Mouse (Mus musculus) regulatory T cell (primary cell): ENCODE results near the gene Doc2a.

ENCODE experiments used
- in situ Hi-C: fragments of 300-600 bp; cut with MboI, MseI; formaldehyde crosslinking; loops from one replicate; pipeline ENCODE4 v1.15.1; 2025; ENCODE audit warnings: high pct_unique_total_duplicates

The Doc2a gene

DNA sequence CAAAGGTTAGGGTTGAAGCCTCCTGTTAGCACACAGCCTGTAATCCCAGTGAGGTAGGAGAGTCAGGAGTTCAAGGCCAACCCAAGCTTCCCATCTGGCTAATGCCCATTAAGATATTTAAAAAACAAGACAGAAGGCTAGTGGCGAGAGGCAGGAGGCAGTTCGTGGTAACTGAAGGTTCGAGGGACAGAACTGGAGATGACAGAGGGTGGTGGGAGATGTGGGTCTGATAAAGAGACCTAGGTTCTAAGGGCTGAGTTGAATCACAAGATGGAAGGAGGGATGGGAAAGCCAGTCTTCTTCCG lies at the start of gene Doc2a:
Doc2a (plus strand) TSS at position 301 of the 305 bp plus-strand sequence.
- in situ Hi-C loops: no loop called here

DNA sequence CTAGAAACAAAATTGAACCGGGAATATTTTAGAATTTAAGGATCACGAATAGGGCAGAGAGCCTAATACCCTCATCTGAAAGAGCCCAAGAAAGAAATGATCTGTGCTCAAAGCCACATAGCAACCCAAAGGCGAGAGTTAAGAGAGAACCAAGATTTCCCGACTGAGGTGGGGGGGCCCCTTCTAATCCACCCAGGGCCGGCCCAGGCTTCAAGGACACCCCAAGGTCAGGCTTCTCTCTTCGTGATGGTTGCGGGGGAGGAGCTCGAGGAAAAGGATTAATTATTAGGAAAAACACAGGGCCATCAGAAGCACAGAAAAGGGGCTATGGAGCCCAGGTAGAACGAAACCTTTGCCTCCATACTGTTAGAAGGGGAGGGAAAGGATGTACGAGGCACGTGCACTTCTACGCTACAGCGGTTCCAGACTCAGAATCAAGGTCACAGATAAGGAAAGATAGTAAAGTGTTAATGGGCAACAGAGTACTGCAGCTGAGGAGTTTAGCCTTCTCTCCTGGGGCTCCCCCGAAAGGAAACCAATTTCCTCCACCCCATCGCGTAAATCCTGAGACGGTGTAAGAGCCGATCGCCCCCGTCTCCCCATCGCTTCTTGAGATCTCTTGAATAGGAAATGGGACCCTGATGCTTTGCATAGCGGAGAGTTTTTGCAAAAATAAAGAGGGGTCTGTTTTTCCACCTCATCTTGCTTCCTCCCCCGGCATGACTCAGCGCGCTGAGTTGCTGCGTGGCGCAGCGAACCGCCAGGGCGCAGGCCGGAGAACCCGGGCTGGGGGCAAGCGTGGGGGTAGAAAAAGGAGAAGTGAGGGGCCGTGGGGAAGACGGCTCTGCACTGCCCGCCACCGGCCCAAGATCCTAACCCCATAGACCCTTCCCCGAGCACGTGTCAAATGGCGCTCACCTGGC lies 48.8 kb upstream of the Doc2a start:
- in situ Hi-C loops: loop anchor here (10.0 kb wide), 1 partner anchor 964 kb away; no protein-coding TSS in a partner anchor

DNA sequence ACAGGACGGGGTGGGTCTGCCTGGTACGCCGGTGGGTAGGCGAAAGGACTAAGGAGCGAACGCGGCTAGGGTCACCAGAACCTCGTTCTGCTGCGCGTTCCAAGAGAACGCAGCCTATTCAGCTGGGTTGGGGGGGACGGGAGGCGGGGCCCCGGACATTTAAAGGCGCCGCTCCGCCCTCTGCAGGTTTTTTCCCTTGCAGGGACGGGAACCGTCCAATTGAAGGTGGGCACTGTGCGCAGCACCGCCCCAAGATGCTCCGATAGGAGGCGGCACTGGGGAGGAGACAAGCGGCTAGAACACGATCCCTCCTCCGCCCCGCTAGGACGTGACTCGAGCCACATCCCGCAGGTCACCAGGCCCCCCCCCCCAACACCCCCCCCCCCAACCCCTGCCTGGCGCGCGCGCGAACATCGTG lies 48.2 kb upstream of the Doc2a start:
- in situ Hi-C loops: loop anchor here (10.0 kb wide), 1 partner anchor 964 kb away; no protein-coding TSS in a partner anchor

DNA sequence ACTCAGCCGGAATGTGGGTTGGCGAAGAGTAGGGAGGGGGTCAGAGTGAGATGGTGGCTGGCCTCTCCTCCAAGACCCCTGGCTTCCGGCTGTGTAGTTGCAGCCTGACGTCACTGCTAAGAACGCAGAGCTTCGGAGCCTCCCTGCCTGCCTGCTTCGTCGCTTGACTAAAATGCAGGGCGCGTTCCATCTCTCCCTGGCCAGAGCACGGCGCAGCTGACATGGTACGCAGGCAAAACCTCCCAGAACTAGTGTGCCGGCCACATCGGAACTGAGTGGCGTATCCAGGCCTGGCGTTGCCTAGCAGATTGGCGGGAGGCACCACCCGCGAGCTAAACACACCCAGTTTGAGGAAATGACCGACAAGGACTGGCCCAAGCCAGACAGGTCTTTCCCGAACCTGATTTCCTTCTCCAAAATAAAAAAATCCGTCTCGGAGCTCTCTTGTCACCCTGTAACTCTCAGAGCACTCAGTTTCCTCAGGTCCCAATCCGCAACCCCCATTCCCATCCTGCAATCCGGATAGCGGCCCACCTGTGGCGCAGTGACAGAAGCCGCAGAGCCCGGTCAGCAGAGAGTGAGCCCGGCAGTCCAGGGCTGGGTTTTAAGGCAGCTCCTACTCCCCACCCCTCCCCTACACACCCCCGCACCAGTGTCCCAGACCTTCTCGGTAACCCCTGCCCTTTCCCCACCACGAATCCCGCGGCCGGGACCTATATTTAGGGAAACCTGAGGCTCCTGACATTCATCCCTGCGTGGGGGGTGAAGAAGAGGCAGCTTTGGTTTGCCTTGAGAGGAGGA lies 47.5 kb upstream of the Doc2a start:
- in situ Hi-C loops: loop anchor here (10.0 kb wide), 1 partner anchor 965 kb away; no protein-coding TSS in a partner anchor

DNA sequence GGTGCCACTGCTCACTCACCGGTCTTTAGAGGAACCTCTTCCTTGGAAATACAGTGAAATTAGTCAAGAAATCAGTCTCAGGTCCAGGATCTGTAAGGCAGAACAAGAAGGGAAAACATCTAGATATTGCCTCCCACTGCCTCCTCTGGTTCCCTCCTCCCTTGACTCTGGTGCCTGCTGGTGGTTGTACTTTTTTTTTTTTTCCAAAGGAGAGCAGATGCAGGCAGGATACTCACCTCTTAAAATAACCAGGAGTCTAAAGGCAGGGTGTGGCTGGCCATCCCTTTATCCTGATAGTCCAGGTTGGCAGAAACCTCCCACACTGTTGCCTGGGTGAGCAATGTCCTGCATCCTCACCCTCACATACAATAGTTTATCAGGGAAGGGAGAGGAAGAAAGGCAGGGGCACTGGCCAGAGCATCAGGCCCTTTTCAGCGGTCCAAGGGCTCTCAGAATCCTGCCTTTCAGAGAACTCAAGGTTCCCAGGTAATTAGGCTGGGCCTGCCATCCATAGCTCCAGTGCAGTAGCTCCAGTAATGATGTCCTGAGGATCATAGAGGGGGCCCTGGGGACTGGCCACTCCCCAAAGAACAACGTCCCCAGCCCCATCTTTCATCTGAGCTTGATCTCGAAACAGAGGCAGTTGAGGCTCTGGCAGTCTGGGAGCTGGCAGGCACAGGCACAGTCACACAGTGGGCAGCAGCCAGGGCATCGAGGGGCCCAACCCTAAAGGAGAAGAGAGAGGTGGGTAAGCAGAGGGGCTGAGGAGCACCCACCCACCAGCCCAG lies 46.8 kb upstream of the Doc2a start:
- in situ Hi-C loops: no loop called here

DNA sequence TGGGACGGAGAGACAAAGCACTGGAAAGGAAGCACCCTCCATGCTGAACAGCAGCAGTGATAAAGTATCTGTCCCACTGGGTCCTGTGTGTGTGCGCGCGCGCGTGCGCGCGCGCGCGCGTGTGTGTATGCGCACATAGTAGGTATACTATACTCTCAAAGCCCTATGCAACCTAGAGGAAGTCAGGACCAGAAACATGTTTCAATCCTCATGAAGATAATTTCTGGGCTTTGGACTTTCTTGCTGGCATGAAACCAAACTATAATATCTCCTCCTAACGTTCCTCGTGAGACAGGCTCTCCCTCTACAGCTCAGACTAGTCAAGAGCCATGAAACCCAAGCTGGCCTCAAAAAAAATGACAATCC lies 46.2 kb upstream of the Doc2a start:
- in situ Hi-C loops: no loop called here

DNA sequence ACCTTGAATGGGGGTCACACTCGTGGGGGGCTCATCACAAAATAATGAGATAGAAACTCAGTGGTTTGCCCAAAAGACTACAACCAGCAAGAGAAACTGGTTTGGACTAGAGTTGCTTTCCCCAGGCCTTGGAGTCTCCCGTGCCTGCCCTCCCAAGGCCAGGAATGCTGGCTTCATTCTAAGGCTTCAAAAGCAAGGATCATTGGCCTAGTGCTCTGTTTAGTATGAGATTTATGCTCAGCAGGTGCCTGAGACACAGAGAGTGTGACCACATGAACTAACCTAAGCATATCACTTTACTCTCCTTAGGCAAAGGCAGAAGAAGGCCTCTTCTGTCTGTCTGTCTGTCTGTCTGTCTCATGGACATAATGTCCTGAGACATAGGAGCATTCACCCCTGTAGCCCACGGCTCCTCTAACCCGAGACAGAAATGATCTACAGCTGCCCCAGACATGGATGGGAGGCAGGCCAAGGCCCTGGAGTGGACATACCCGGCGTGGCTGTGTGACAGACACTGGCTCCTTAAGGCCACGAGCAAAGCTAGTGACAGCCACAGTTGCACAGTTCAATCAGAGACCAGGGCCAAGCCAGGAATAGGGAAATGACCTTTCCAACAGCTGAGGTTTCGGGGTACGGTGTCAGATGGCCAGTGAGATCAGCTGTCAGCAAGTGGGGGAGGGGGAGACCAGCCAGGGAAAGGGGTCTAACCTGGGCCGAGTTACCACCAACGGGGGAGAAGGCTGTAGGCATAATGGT lies 44.9 kb upstream of the Doc2a start:
- in situ Hi-C loops: no loop called here

DNA sequence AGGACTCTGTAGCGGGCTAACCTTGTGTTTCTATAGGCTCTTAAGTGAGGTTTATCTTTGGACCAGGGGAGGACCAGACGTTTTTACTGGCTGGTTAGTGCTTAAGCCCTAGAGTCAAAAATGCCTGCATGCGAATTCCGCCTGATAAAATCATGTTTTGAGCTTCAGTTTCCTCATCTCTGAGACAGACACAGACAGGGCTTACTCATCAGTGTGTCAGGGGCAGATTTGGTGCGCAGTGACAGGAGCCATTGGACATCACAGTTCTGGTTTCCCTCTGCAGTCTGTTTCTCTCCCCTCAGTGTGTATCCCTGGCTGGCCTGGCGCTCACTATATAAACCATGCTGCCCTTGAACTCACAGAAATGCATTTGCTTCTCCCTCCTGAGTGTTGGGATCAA lies 44.0 kb upstream of the Doc2a start:
- in situ Hi-C loops: no loop called here

DNA sequence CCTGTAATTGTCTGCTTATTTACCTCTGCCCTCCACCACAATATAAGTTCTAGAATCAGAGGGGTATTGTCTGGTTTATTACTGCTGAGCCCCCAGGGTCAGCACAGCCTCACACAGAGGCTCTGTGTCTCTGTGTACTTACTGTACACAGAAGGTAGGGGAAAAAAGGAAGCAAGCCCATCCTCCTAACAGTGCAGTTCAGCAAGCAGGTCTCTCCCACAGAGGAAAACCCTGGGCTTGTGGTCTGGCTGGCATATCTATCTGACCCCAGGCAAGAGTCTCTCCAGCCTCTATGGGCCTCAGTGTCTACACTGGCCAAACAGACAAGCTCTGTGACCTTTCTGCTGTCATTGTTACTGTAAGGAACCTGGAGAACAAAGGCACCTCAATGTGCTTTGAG lies 43.5 kb upstream of the Doc2a start:
- in situ Hi-C loops: no loop called here

DNA sequence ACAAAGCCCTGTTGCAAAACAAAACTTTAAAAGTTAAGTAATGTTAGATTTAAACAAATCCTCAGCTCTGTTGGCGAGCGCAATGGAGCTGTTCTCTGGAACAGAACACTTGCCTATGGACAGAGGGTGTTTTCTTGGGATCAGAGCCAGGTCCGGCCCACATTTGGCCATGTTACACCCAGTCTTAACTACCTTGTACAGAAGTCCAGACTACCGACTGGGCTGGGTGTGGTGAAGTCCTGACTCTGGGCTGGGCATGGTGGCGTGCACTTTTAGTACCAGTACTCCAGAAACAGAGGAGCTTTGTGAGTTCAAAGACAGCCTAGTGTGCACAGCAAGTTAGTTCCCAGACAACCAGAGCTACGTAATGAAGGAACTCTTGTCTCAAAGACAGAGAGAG lies 40.3 kb upstream of the Doc2a start:
- in situ Hi-C loops: no loop called here

DNA sequence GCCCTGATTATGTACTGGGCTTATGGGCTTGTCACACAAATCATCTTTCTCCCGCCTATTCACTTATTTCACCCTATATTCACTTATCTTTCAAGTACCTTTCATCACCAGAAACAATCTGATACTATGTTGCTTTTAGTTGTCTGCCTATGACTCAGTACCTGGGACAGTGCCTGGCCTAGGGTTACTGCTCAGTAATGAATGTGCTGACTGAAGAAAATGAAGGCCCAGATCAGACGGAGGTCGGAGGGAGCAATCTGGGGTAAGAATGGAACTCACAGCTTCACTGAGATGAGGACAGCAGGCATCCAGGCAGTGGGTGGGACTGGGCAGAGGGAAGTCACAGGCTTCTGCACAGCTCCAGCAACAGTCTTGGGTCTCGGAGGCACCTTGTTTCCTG lies 39.8 kb upstream of the Doc2a start:
- in situ Hi-C loops: no loop called here

DNA sequence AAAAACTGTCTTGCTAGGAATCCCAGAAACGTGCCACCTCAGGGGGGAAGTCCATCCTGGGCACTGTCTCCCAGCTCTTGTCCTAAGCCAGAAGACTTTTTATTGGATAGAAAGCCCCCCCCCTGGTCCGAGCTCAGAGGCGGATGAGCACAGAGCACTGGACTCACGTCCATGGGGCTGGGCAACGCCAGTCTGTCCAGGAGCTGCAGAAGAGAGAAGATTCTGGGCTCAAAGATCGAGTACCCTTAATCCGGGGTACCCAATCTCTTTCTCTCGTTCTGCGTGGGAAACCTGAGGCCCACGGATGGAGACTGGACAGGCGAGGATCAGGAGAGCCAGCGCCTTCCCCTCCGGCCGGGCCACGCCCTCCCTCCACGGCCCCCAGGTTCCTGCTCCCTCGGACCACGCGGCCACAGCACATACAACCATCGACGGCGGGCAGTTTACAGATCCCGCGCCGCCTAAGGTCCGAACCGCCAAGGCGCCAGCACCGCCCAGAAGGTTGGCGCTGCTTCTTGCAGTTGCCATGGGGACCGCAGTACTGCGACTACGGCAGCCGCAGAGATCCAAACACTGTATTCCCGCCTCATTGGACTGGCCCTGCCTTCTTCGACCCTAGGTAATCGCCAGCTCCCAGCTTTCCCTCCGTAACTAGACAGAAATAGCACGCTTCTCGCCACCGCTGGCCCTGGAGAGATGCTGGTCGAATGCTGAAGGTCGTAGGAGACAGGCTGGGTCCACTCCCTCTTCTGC lies 38.3 kb upstream of the Doc2a start:
- in situ Hi-C loops: no loop called here

DNA sequence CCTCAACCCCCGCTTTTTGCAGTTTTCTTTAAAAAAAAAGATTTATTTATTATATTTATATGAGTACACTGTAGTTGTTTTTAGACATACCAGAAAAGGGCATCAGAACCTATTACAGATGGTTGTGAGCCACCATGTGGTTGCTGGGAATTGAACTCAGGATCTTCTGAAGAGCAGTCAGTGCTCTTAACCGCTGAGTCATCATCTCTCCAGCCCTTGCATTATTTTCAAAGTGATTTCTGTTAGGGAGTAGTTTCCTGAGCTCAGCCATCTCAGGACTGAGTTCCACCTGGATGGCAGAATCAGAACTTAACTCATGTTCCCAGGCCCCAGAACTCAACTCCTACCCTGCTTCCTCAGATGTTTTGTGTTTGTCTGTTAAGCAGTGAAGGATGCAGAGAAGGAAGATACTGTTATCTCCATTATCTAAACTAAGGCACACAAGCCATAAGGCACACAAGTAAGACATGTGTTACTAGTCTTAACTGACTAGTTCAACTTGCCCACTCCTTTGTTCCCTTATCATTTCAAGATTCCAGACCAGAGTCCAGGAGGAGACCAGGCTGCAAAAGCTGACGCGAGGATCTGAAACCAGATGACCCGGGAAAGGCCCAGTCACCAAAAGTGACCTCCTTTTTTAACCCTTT lies 37.4 kb upstream of the Doc2a start:
- in situ Hi-C loops: no loop called here

DNA sequence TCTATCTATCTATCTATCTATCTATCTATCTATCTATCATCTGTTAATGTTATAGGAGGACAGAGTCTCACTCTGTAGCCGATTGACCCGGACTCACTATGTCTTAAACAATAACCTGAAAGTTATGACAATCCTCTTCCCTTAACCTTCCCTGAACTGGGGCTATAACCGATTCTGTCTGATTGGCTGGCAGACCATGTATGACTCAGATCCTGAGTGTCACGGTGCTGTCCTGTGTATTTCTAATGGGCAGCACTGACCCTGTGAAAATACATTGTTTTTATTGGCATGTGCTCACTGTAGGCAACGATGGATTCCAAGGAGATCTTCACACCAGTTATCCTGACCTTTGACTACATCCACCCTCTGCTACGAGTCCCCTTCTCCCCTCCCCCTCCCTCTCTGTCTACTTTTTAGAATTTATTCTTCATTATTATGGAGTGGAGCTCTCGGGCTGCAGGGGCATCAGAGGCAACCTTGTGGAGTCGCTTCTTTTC lies 31.4 kb upstream of the Doc2a start:
- in situ Hi-C loops: no loop called here

DNA sequence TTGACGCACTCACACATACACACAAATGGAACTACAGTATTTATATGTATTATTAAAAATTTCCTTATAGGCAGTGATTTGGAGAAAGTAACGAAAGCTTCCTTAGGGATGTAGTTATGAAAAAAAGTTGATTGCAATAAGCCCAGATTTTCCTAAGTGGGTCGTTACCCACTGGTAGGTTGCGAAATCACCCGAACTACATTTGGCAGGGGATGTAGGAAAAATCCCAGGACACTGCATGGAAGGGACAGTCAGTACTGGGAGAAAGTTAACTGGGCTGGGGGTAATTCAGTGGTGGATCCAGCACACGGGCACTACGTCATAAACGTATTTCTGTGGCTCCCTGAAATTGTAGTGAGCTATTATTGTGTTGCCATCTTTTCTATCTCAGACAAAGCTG lies 30.7 kb upstream of the Doc2a start:
- in situ Hi-C loops: no loop called here

DNA sequence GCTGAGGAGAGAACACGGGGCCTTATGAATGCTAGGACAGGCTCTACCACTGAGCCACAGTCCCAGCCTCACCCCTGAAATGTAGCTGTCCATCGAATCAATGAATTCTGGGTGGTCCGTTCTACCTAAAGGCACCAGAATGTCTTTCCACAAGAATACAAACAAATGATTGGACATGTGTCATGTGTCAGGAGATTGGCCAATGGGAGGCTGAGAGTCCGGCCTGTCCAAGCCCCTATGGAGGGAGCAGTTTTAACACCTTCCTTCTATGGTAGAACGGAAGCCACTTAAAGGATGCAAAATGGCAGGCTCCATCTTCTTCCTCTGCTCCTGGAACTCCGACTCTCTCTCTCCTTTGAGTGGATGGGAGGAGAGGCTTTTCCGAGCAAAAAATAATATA lies 29.6 kb upstream of the Doc2a start:
- in situ Hi-C loops: no loop called here

DNA sequence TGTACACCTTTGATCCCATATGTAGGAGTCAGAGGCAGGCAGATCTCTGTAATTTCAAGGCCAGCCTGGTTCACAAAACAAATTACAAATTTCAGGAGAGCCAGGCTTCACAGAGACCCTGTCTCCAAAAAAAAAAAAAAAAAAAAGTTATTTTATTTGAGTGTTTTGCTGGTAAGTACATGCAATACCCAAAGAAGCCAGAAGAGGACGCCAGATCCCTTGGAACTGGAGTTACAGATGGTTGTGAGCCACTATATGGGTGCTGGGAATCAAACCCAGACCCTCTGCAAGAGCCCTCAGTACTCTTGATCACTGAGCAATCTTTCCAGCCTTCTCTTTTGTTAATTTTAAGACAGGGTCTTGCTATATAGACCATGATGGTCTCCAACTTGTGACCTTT lies 28.4 kb upstream of the Doc2a start:
- in situ Hi-C loops: no loop called here

DNA sequence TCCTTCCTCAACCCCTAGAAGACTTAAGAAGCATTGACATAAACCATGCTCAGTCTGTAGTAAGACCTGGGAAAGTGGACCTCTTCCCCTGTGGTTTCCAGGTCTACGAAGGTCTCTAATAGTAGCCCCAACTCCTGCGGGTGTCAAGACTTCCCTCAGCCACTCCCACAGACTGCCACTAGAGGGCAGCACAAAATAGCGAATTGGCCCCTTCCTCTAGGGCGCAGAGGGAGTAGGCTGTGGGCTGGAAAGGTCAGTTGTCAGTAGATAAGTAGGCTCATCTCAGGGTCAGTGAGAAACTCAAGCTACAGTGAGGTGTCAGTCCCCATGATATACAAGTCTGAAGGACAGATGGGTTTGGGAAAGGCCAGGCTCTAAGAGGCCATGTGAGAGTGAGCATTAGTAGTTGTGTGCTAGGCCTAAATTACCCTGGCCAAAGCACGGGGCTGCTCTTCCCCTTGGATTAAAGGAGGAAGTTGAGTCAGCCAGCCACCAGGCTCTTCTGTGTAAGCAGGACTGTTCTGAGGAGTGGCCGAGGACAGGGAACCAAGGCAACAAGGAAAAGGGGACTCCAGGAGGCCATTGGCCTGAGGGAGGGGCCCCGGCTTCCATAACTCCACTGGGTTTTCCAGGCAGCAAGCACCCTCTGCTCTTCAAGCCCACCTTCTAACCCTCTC lies 25.2 kb upstream of the Doc2a start:
- in situ Hi-C loops: no loop called here

DNA sequence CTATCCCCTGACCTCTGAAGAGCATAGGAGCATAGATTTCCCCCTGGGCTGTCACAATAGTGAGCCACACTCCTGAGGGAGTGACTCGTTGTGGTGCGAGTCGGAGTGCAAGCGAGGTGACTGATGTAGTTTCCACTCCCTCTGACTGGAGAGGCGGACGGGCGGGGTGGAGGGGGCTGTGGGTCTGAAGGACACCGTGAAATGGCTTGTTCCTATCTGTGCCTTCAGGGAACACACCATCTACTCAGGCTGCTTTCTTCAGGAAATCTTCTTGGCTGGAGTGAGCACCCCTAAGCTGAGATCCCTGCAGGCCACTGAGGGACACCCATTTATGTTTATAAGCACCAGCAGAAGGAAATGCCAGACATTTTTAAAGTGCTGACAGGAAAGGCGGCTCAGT lies 24.5 kb upstream of the Doc2a start:
- in situ Hi-C loops: no loop called here
